Mouse (Mus musculus): Measurements from ENCODE around the gene Drd1. TPM values are rescaled to one million over a fixed set of nuclear protein-coding genes. Genes with fewer than 3 reads are reported as not detected.

The Drd1 gene
- polyA plus RNA-seq, 1 experiment from 2014 or later: 0.19 TPM

DNA sequence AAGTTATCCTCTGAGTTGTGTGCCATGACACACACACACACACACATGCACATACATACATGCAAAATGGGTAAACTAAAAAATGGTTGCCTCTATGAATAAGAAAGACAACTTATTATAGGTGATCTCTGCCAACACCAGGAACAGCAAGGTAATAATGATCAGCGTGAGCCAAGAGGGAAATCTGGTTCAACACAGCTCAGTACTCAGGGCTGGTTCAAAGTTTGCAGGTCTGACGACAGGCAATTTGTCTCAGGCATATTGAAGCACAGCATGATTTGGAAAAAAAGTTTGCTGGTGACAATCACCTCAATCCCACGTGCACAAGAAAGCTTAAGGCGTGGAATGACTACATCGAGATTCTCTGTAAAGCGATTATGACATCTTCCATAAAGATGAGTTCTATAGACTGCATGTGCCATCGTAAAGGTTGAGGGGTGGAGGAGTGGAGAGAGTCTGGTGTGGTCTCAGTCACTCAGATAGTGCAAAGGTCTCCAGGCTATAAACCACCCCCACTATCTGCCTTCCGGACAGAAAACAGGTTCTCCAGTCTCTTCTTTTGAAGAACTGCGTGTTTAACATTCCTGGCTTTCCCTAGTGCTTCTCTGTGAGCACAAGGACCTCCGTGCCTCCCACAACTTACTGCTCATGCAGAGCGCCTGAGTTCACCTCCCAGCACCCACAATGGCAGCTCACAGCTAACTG lies 22.1 kb upstream of the Drd1 start:
- H3K27me3 ChIP-seq (ENCODE audit: control insufficient read depth, insufficient read depth, low read length): no peaks in the 10 kb centered on the region
- no peaks in the 10 kb centered on the region for H3K4me1 ChIP-seq (replicated peaks; ENCODE audit: control insufficient read depth, insufficient read depth, low read length)
- no peak overlapping the region for H3K4me2 ChIP-seq (ENCODE audit: low read depth, low read length, severe bottlenecking)
- ATAC-seq (replicated peaks; ENCODE audit: low FRiP score) (no peak), DNase-seq (ENCODE audit: low spot score) (no peak)
- WGBS: 91% methylated on average over 11 of the region's 11 CpGs
- no peaks in the 10 kb centered on the region for H3K9me3 ChIP-seq (ENCODE audit: control insufficient read depth, low read length)
- H3K27ac ChIP-seq (ENCODE audit: low read depth, low read length): no peak overlapping the region
- no peak overlapping the region for H3K9ac ChIP-seq (ENCODE audit: low read length)
- no peak overlapping the region for H3K4me3 ChIP-seq (ENCODE audit: low read depth, low read length)
- H3K36me3 ChIP-seq (ENCODE audit: control insufficient read depth, insufficient read depth, low read length): no peaks in the 10 kb centered on the region; the same call in 1 of the 2 replicates

DNA sequence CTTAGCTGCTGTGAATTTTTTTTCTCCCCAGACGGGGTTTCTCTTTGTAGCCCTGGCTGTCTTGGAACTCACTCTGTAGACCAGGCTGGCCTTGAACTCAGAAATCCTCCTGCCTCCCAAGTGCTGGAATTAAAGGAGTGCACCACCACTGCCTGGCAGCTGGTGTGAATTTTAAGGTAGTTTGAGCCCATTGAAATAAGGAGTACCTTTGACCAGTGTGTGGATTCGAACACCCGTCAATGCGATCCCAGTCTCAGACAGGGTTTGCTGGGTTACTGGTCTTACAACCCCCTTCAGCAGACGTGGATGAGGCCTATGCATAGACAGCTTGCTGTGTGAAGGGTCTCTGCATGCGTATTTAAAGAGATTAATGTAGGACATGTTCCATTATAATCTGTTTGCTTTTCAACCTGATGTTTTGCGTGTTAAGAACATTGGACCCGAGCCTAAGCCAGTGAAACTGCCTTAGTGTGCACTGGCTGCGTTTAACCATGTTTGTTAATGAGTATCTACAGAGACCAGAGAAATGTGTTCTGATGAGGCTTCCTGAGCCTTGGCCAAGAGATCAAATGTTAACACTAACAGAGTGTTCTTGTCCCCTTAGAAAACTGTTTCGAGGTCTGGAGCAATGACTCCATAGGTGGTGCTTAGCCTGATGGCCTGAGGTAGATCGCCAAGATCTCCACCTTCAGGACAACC lies 21.4 kb upstream of the Drd1 start:
- Histone ChIP-seq H3K9me3 (ENCODE audit: control insufficient read depth, low read length) (no peaks in the 10 kb centered on the region), H3K4me3 (ENCODE audit: low read depth, low read length) (no peak overlapping the region), H3K9ac (ENCODE audit: low read length) (no peak overlapping the region), H3K27ac (ENCODE audit: low read depth, low read length) (no peak overlapping the region), H3K27me3 (ENCODE audit: control insufficient read depth, insufficient read depth, low read length) (no peaks in the 10 kb centered on the region), H3K36me3 (ENCODE audit: control insufficient read depth, insufficient read depth, low read length) (no peaks in the 10 kb centered on the region; the same call in 1 of the 2 replicates), H3K4me2 (ENCODE audit: low read depth, low read length, severe bottlenecking) (no peak overlapping the region), H3K4me1 (replicated peaks; ENCODE audit: control insufficient read depth, insufficient read depth, low read length) (no peaks in the 10 kb centered on the region)
- ATAC-seq (replicated peaks; ENCODE audit: low FRiP score) (no peak), DNase-seq (ENCODE audit: low spot score) (no peak)
- WGBS: 92% methylated on average over 11 of the region's 11 CpGs

DNA sequence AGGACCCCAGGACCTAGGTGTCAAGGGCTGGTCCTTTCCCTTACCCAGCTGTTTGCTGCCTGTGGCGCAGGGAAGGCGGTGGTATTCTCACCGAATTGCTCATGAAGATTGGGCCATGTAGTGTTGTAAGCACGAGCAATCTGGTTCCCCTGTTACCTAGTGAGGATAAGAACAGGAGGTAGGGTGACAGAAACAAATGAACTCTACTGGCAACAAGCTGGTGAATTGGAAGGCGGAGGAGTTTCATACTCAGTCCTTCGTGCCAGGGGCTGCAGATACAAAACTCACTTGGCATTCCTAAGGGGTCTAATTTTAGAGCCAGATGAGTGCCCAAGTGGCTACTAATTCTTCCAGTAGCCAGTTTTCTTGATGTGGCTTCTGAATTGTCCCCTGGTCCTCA lies 20.5 kb upstream of the Drd1 start:
- 94% methylated on average over 6 of the region's 6 CpGs for WGBS

DNA sequence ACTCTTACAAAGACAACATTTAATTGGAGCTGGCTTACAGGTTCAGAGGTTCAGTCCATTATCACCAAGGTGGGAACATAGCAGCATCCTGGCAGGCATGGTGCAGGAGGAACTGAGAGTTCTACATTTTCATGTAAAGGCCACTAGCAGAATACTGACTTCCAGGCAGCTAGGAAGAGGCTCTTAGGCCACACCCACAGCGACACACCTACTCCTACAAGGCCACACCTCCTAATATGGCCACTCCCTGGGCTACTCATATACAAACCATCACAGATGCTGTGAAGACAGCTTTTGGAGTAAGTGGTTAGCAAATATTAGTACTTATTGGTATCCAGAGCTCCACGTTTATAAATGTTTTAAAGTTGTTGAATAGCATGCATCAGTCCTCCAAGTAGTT lies 19.9 kb upstream of the Drd1 start:
- Histone ChIP-seq H3K4me1 (replicated peaks; ENCODE audit: control insufficient read depth, insufficient read depth, low read length) (no peaks in the 10 kb centered on the region), H3K4me2 (ENCODE audit: low read depth, low read length, severe bottlenecking) (no peak overlapping the region), H3K27ac (ENCODE audit: low read depth, low read length) (no peak overlapping the region), H3K9me3 (ENCODE audit: control insufficient read depth, low read length) (no peaks in the 10 kb centered on the region), H3K4me3 (ENCODE audit: low read depth, low read length) (no peak overlapping the region), H3K36me3 (ENCODE audit: control insufficient read depth, insufficient read depth, low read length) (no peaks in the 10 kb centered on the region; the same call in 1 of the 2 replicates), H3K27me3 (ENCODE audit: control insufficient read depth, insufficient read depth, low read length) (no peaks in the 10 kb centered on the region), H3K9ac (ENCODE audit: low read length) (no peak overlapping the region)
- ATAC-seq (replicated peaks; ENCODE audit: low FRiP score) (no peak), DNase-seq (ENCODE audit: low spot score) (no peak)
- WGBS: 93% methylated on average over 2 of the region's 2 CpGs

More for the DNA sequence above, 20.5 kb upstream of the Drd1 start:
- no peak for ATAC-seq (replicated peaks; ENCODE audit: low FRiP score)
- H3K9ac ChIP-seq (ENCODE audit: low read length): no peak overlapping the region
- H3K4me2 ChIP-seq (ENCODE audit: low read depth, low read length, severe bottlenecking): no peak overlapping the region
- H3K9me3 ChIP-seq (ENCODE audit: control insufficient read depth, low read length): no peaks in the 10 kb centered on the region
- H3K27me3 ChIP-seq (ENCODE audit: control insufficient read depth, insufficient read depth, low read length): no peaks in the 10 kb centered on the region
- no peaks in the 10 kb centered on the region; the same call in 1 of the 2 replicates for H3K36me3 ChIP-seq (ENCODE audit: control insufficient read depth, insufficient read depth, low read length)
- H3K27ac ChIP-seq (ENCODE audit: low read depth, low read length): no peak overlapping the region
- no peak for DNase-seq (ENCODE audit: low spot score)
- H3K4me1 ChIP-seq (replicated peaks; ENCODE audit: control insufficient read depth, insufficient read depth, low read length): no peaks in the 10 kb centered on the region
- no peak overlapping the region for H3K4me3 ChIP-seq (ENCODE audit: low read depth, low read length)

DNA sequence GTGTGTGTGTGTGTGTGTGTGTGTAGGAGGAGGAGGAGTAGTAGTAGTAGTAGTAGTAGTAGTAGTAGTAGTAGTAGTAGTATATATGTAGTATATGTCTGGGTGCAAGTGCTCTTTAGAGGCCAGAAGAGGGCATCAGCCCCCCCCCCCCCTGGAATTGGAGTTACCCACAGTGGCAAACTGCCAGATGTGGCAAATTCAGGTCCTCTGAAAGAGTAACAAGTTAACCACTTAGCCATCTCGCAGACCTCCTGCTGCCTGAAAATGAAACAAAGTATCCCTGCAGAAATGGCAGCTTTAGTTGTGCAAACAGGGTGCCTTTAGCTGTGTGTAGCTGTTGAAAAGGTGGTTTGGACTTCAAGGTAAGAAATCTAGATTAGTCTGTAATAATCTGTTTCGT lies 18.0 kb upstream of the Drd1 start:
- ATAC-seq (replicated peaks; ENCODE audit: low FRiP score) (no peak), DNase-seq (ENCODE audit: low spot score) (no peak)
- Histone ChIP-seq H3K4me1 (replicated peaks; ENCODE audit: control insufficient read depth, insufficient read depth, low read length) (no peaks in the 10 kb centered on the region), H3K9me3 (ENCODE audit: control insufficient read depth, low read length) (no peaks in the 10 kb centered on the region), H3K9ac (ENCODE audit: low read length) (no peak overlapping the region; the same call in 1 of the 2 replicates), H3K27ac (ENCODE audit: low read depth, low read length) (no peak overlapping the region), H3K27me3 (ENCODE audit: control insufficient read depth, insufficient read depth, low read length) (no peaks in the 10 kb centered on the region), H3K4me3 (ENCODE audit: low read depth, low read length) (no peak overlapping the region), H3K36me3 (ENCODE audit: control insufficient read depth, insufficient read depth, low read length) (no peaks in the 10 kb centered on the region; the same call in 1 of the 2 replicates), H3K4me2 (ENCODE audit: low read depth, low read length, severe bottlenecking) (no peak overlapping the region)
- WGBS: 91% methylated on average over 2 of the region's 2 CpGs

DNA sequence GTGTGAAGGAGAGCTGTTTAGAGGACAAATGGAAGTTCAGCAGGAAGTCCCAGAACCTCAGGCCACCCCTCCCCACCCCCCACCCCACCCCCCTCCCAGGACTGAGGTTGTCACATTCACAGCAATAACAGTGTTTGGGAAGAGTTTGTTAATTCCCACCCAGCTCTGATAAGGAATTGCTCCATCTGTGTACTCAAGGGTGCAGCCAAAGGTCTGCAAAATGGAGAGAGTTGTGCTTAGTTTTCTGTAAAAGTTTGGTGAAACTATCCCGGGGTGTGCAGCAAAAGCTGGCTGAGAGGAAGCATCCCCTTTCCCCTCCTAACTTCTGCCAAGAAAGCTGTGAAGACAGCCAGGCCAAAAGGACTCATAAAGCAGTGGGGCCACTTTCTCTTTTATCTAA lies 17.6 kb upstream of the Drd1 start:
- Histone ChIP-seq H3K4me1 (replicated peaks; ENCODE audit: control insufficient read depth, insufficient read depth, low read length) (no peaks in the 10 kb centered on the region; the same call in 1 of the 2 replicates), H3K4me2 (ENCODE audit: low read depth, low read length, severe bottlenecking) (peak overlapping the region; percentile 61), H3K9ac (ENCODE audit: low read length) (peak overlapping the region; percentile 92; the same call in 1 of the 2 replicates), H3K4me3 (ENCODE audit: low read depth, low read length) (peak overlapping the region; percentile 75), H3K36me3 (ENCODE audit: control insufficient read depth, insufficient read depth, low read length) (no peaks in the 10 kb centered on the region; the same call in 1 of the 2 replicates), H3K27ac (ENCODE audit: low read depth, low read length) (no peak overlapping the region), H3K27me3 (ENCODE audit: control insufficient read depth, insufficient read depth, low read length) (no peaks in the 10 kb centered on the region), H3K9me3 (ENCODE audit: control insufficient read depth, low read length) (no peaks in the 10 kb centered on the region)
- WGBS: 61% methylated on average over 1 of the region's 1 CpGs
- DNase-seq (ENCODE audit: low spot score) (no peak), ATAC-seq (replicated peaks; ENCODE audit: low FRiP score) (no peak)

DNA sequence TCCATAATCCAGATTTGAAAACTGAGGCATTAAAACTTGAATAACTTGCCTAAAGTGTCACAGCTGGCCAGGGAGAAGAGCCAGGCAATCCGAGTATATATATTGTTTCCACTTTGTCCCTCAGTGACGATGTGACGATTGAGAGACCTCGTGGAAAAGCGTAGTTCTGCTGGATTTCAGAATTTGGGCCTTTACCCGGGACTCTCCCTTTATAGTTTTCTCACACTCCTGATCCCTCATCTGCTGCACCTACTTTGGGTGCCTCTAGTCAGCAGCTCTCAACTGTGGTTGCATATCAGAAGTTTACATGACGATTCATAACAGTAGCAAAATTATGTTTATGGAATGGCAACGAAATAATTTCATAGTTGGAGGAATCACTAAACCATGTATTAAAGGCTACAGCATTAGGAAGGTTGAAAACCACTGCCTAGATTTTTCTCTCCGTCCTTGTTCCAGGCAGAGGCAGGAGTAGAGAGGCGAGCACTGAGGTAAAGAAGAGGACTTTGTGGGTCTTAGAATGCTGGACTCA lies 17.1 kb upstream of the Drd1 start:
- 41% methylated on average over 10 of the region's 10 CpGs for WGBS
- no peak for ATAC-seq (replicated peaks; ENCODE audit: low FRiP score)

DNA sequence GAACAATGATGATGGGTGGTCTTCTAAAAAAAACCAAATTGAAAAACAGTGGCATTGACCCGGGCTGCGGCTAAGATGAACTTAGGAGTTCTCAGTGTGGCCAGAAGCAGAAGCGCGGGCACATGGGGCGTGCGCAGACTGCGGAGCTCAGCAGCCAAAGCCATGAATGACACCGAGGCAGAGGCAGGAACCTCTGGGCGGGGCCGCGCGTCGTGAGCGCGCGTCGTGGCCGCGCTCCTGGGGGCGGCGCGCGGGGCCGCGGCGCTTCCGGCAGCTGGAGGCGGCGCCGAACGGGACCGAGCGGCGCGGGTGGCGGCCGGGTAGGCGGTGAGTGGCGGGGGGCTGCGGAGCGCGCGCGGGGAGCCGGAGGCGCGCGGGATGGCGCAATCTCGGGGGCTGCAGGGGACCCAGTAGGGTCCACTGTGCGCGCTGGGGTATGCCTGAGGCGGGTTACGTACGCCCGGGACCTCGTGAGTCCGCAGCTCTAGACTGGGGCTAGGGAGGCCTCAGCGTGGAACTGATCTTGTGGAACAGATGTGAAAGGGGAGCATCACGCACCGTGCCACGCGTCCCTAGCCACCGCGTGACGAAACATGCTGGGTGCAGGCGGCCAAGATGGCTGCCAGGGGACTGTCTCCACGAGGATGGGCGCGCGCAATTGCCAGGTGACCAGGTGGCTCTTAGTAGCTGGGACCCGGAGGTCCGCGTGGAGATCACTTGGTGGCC lies 16.3 kb upstream of the Drd1 start, which contains the start of gene Sfxn1:
TSS of gene Sfxn1 (plus strand) at position 264 of the 726 bp plus-strand sequence.
- Histone ChIP-seq H3K9me3 (ENCODE audit: control insufficient read depth, low read length) (no peaks in the 10 kb centered on the region), H3K4me2 (ENCODE audit: low read depth, low read length, severe bottlenecking) (peak within 1 kb of the TSS; percentile 61), H3K27ac (ENCODE audit: low read depth, low read length) (peak within 1 kb of the TSS; percentile 37; the same call in 1 of the 2 replicates), H3K9ac (ENCODE audit: low read length) (peak within 1 kb of the TSS; percentile 92), H3K4me3 (ENCODE audit: low read depth, low read length) (peak within 1 kb of the TSS; percentile 75), H3K27me3 (ENCODE audit: control insufficient read depth, insufficient read depth, low read length) (no peaks in the 10 kb centered on the region), H3K36me3 (ENCODE audit: control insufficient read depth, insufficient read depth, low read length) (no peaks in the 10 kb centered on the region; the same call in 1 of the 2 replicates), H3K4me1 (replicated peaks; ENCODE audit: control insufficient read depth, insufficient read depth, low read length) (no peaks in the 10 kb centered on the region; the same call in 1 of the 2 replicates)
- ATAC-seq (replicated peaks; ENCODE audit: low FRiP score) (peak; percentile 83), DNase-seq (ENCODE audit: low spot score) (peak; percentile 88)
- 1% methylated on average over 71 of the region's 74 CpGs for WGBS

More for the DNA sequence above, 17.1 kb upstream of the Drd1 start:
- peak overlapping the region; percentile 61 for H3K4me2 ChIP-seq (ENCODE audit: low read depth, low read length, severe bottlenecking)
- H3K9ac ChIP-seq (ENCODE audit: low read length): peak overlapping the region; percentile 92
- peak overlapping the region; percentile 75 for H3K4me3 ChIP-seq (ENCODE audit: low read depth, low read length)
- H3K36me3 ChIP-seq (ENCODE audit: control insufficient read depth, insufficient read depth, low read length): no peaks in the 10 kb centered on the region; the same call in 1 of the 2 replicates
- H3K4me1 ChIP-seq (replicated peaks; ENCODE audit: control insufficient read depth, insufficient read depth, low read length): no peaks in the 10 kb centered on the region; the same call in 1 of the 2 replicates
- no peaks in the 10 kb centered on the region for H3K9me3 ChIP-seq (ENCODE audit: control insufficient read depth, low read length)
- no peak for DNase-seq (ENCODE audit: low spot score)
- H3K27ac ChIP-seq (ENCODE audit: low read depth, low read length): no peak overlapping the region
- H3K27me3 ChIP-seq (ENCODE audit: control insufficient read depth, insufficient read depth, low read length): no peaks in the 10 kb centered on the region

All from forebrain, embryonic 11.5 days (tissue).